ENCODE assay signal across 11 mouse cellular contexts in genomic region chr16:92215599-92216390, GRCm38 (mm10).
DNase-seq lines count a peak whose midpoint lies in the region; ATAC-seq and TF ChIP-seq lines count a peak whose summit lies in the region.
"Had no signal": no experiment of that assay in that cellular context is flagged by ENCODE, and none has a peak within 500 bp of the region (broad histone marks: within the 10 kb centered on the region; RNA-seq: fewer than 3 reads in every experiment).

No protein-coding gene starts in this region.

- H3K27me3 ChIP-seq in heart, postnatal 0 days (ENCODE audit: control insufficient read depth, insufficient read depth, low read length) = no peaks in the 10 kb centered on the region
- no peaks in the 10 kb centered on the region for H3K27me3 ChIP-seq in forebrain, embryonic 16.5 days (replicated peaks; ENCODE audit: control insufficient read depth, insufficient read depth, low read length)
- H3K27me3 ChIP-seq: limb, embryonic 13.5 days had no signal

- no peaks in the 10 kb centered on the region for H3K9me3 ChIP-seq in heart, postnatal 0 days (replicated peaks; ENCODE audit: control insufficient read depth, low read length)
- H3K9me3 ChIP-seq in forebrain, embryonic 16.5 days (ENCODE audit: control insufficient read depth, low read length) = no peaks in the 10 kb centered on the region
- H3K9me3 ChIP-seq: limb, embryonic 13.5 days had no signal

- TF ChIP-seq EP300 in heart, postnatal 0 days (IDR thresholded peaks at IDR 0.05; ENCODE audit: low read depth) = no peak

- 61% methylated on average over 8 of the region's 8 CpGs for WGBS in heart, postnatal 0 days
- 73% methylated on average over 8 of the region's 8 CpGs for WGBS in forebrain, embryonic 16.5 days

- H3K27ac ChIP-seq in heart, postnatal 0 days (ENCODE audit: low read depth) = peak overlapping the region; percentile 39
- H3K27ac ChIP-seq in forebrain, embryonic 16.5 days (ENCODE audit: low read length) = no peak overlapping the region
- H3K27ac ChIP-seq: limb, embryonic 13.5 days had no signal

- no peak overlapping the region for H3K4me3 ChIP-seq in heart, postnatal 0 days (ENCODE audit: low read depth, low read length)
- H3K4me3 ChIP-seq in forebrain, embryonic 16.5 days (replicated peaks; ENCODE audit: low read length) = no peak overlapping the region
- H3K4me3 ChIP-seq: limb, embryonic 13.5 days had no signal

- DNase-seq in gastrocnemius, postnatal 25 days = peak; percentile 31
- no peak for DNase-seq in gastrocnemius, postnatal 36 days
- peak; percentile 29 for DNase-seq in ZHBTc4 (ENCODE audit: low read depth, low spot score)
- peak; percentile 46 for DNase-seq in heart, postnatal 0 days (ENCODE audit: low spot score)
- peak; percentile 70 for DNase-seq in kidney, postnatal 10 days
- no peak for DNase-seq in cerebellum, adult 9-11 months
- DNase-seq: adrenal gland, postnatal 10 days; thymus, postnatal 4 days had no signal

- no peak overlapping the region for H3K9ac ChIP-seq in heart, postnatal 0 days (replicated peaks; ENCODE audit: low read depth, low read length)
- H3K9ac ChIP-seq in forebrain, embryonic 16.5 days (replicated peaks; ENCODE audit: low read depth, low read length) = no peak overlapping the region
- H3K9ac ChIP-seq: limb, embryonic 13.5 days had no signal

- peak; percentile 36; the same call in 1 of the 2 replicates for ATAC-seq in heart, postnatal 0 days (ENCODE audit: insufficient read depth, low read depth)
- no peak for ATAC-seq in forebrain, embryonic 16.5 days
- no peak for ATAC-seq in inflammation-experienced regulatory T-cells, adult 6 months

- H3K4me1 ChIP-seq in heart, postnatal 0 days (ENCODE audit: control insufficient read depth, insufficient read depth) = no peaks in the 10 kb centered on the region
- no peaks in the 10 kb centered on the region for H3K4me1 ChIP-seq in forebrain, embryonic 16.5 days (replicated peaks; ENCODE audit: control insufficient read depth, insufficient read depth, low read length)

- H3K36me3 ChIP-seq in heart, postnatal 0 days (replicated peaks; ENCODE audit: control insufficient read depth, insufficient read depth, low read length) = no peaks in the 10 kb centered on the region
- no peaks in the 10 kb centered on the region for H3K36me3 ChIP-seq in forebrain, embryonic 16.5 days (ENCODE audit: control insufficient read depth, insufficient read depth)
- H3K36me3 ChIP-seq: limb, embryonic 13.5 days had no signal

- no peak for TF ChIP-seq CTCF in heart, postnatal 0 days (IDR thresholded peaks at IDR 0.05; ENCODE audit: low read depth)

- intact Hi-C loops in gastrocnemius, postnatal 36 days (cut with DNase I) = no loop called here

- H3K4me2 ChIP-seq in heart, postnatal 0 days (ENCODE audit: low read depth, low read length) = no peak overlapping the region
- H3K4me2 ChIP-seq in forebrain, embryonic 16.5 days (ENCODE audit: low read length) = no peak overlapping the region
- H3K4me2 ChIP-seq: limb, embryonic 13.5 days had no signal

Comparison
In these comparisons a context has a peak if more than half of its experiments do, and no peak if none do; other contexts are left out.
1. DNase-seq: peak in gastrocnemius, postnatal 25 days (single experiment), ZHBTc4 (single experiment), heart, postnatal 0 days (single experiment) and kidney, postnatal 10 days (single experiment); none in gastrocnemius, postnatal 36 days (0 of 2) and cerebellum, adult 9-11 months (single experiment).